Mouse (Mus musculus): ENCODE data around the gene Dyrk3. TPM values are rescaled to one million over a fixed set of nuclear protein-coding genes. Genes with fewer than 3 reads are reported as not detected.
A peak's percentile ranks its signal among the peaks of the same experiment; 100 is the strongest.

The Dyrk3 gene
- polyA plus RNA-seq (2012; rRNA removed): 3.6 and 4.6 TPM in 2 replicates

DNA sequence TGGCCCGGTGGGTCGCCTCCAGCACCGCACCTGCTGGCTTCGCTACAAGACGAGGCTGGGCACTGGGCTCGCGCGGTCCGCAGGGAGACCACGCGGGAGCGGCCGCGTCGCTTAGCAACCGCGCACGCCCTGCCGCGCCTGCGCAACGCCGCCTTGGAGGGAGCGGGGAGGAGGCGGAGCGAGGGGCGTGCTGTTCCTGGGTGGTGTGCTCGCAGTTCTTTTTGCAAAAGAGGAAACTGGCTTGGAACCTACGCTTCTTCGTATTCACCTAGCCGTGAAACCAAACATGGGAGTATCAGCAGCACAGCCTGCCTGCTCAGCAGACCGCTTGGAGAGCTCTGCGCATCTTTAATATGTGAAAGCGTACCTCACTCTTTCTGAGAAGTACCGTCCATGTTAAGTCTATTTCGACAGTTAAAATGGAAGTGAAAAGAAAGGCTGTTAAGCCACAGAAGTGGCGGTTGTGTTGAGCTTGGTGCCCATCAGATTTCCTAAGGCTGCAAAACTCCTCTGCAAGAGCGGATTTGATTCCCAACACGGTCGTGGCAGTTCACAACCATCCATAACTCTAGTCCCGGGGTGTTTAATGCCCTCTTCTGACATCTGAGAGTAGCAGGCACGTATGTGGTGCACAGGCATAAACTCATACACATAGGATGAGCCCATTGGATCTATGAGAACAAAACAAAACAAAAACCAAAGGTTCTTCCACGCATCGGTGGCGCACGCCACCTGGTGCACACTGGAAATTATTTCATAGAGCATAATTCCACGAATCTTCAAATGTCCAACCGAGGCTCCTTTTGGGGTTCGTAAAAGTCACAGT is at the start of gene Dyrk3:
Gene Dyrk3 (minus strand): TSS at position 150 of the 826 bp plus-strand sequence.
- peak within 1 kb of the TSS; percentile 81 for H3K27ac ChIP-seq (ENCODE audit: insufficient read depth, low read length)
- peaks cover 18% of the 10 kb centered on the region for H3K4me1 ChIP-seq (ENCODE audit: control insufficient read depth, insufficient read depth, insufficient read length)
- under 1% methylated on average over 48 of the region's 49 CpGs for WGBS
- DNase-seq (ENCODE audit: low read depth in 1 of 2, low spot score in 2 of 2): peak; percentile 84 to 90
- no peaks in the 10 kb centered on the region for H3K36me3 ChIP-seq (ENCODE audit: control insufficient read depth, insufficient read depth, low read length)
- TF ChIP-seq POLR2A (IDR thresholded peaks at IDR 0.05; ENCODE audit: low read depth, low read length) (peak; percentile 69), CTCF (IDR thresholded peaks at IDR 0.05; ENCODE audit: extremely low read depth, insufficient read depth, insufficient read length, insufficient replicate concordance) (peak; percentile 22; the same call in 1 of the 2 replicates)
- H3K27me3 ChIP-seq (ENCODE audit: control insufficient read depth, insufficient read depth, low read length): no peaks in the 10 kb centered on the region
- H3K4me3 ChIP-seq (ENCODE audit: extremely low read depth, insufficient read depth, insufficient read length): peak within 1 kb of the TSS; percentile 85

DNA sequence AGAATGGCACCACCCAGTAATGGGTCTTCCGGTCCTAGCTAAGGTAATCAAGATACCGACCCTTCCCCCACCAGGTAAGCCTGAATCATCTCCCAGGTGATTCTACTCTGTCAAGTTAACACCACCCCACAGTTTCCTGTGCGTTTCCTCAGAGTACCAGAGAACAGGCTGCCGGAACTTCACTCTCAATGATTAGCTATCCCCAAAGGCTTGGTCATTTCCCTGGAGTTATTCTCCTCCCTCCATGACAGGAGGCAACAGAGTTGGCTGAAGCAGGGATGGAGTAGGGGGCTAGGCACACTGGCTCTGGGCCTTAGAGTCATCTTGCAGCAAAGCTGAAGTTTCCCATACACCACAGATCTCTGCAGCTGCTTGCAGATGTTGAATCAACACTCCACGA is 49.7 kb upstream of the Dyrk3 start:
- no peak overlapping the region for H3K4me3 ChIP-seq (ENCODE audit: extremely low read depth, insufficient read depth, insufficient read length)
- peaks cover 7% of the 10 kb centered on the region; the same call in 1 of the 2 replicates for H3K36me3 ChIP-seq (ENCODE audit: control insufficient read depth, insufficient read depth, low read length)
- no peak for TF ChIP-seq POLR2A (IDR thresholded peaks at IDR 0.05; ENCODE audit: low read depth, low read length)
- no peak for TF ChIP-seq CTCF (IDR thresholded peaks at IDR 0.05; ENCODE audit: extremely low read depth, insufficient read depth, insufficient read length, insufficient replicate concordance)
- H3K27ac ChIP-seq (ENCODE audit: insufficient read depth, low read length): peak overlapping the region; percentile 57
- WGBS: 75% methylated on average over 5 of the region's 5 CpGs
- no peak for DNase-seq (ENCODE audit: low read depth in 1 of 2, low spot score in 2 of 2)
- H3K4me1 ChIP-seq (ENCODE audit: control insufficient read depth, insufficient read depth, insufficient read length): peaks cover 45% of the 10 kb centered on the region
- no peaks in the 10 kb centered on the region for H3K27me3 ChIP-seq (ENCODE audit: control insufficient read depth, insufficient read depth, low read length)

DNA sequence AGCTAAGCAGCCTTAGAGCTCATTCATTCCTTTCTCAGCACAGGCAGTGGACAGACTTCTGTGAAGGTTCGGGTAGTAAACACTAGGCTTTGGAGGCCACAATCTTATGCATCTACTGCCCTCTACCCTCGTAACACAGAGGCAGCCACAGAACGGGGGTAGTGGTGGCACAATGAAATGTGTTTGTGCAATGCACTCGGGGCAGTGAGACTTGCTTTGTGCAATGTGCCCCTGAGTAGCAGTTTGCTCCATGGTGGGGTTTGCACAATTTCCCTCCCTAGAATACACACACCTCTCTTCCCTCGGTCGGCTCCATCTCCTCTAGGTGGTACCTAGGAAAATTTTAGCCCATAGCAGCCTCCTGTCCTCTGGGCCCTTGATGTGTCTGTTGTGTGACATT is 48.9 kb upstream of the Dyrk3 start:
- Histone ChIP-seq H3K27ac (ENCODE audit: insufficient read depth, low read length) (no peak overlapping the region), H3K4me3 (ENCODE audit: extremely low read depth, insufficient read depth, insufficient read length) (no peak overlapping the region), H3K27me3 (ENCODE audit: control insufficient read depth, insufficient read depth, low read length) (no peaks in the 10 kb centered on the region), H3K36me3 (ENCODE audit: control insufficient read depth, insufficient read depth, low read length) (peaks cover 7% of the 10 kb centered on the region; the same call in 1 of the 2 replicates), H3K4me1 (ENCODE audit: control insufficient read depth, insufficient read depth, insufficient read length) (peaks cover 40% of the 10 kb centered on the region; the same call in 1 of the 2 replicates)
- TF ChIP-seq CTCF (IDR thresholded peaks at IDR 0.05; ENCODE audit: extremely low read depth, insufficient read depth, insufficient read length, insufficient replicate concordance) (no peak), POLR2A (IDR thresholded peaks at IDR 0.05; ENCODE audit: low read depth, low read length) (no peak)
- no peak for DNase-seq (ENCODE audit: low read depth in 1 of 2, low spot score in 2 of 2)
- WGBS: 78% methylated on average over 6 of the region's 6 CpGs

DNA sequence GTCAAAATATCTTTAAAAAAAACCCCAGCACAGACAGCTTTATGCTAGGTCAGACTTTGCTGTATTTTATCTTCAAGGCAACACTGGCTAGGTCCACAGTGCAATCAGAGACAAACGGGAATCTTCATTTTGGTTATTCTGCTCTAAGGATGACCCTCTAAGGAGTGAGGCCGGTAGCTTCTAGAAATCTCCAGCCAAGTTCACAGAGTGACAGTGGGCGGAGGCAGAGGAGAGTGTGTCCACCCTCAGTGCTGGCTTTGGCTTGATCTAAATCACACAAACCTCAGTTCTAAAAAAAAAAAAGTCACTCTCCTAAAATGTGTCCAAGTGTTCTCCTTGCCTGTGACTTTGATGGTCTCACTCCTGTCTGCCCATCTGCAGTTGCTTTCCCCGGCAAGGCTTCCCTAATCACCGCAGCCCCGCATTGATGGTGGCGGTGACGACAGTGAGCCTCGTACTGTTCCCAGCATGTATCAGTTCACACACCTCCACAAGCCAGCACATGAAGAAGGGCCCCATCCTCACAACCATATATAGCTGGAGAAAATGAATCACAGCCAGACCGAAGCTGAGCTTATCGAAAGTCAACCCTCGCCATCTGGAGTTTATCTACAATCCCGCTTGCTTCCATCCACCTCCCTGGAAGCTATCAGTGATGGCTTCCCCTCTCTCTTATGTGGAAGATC is 47.8 kb upstream of the Dyrk3 start:
- no peak for DNase-seq (ENCODE audit: low read depth in 1 of 2, low spot score in 2 of 2)
- Histone ChIP-seq H3K27ac (ENCODE audit: insufficient read depth, low read length) (no peak overlapping the region), H3K36me3 (ENCODE audit: control insufficient read depth, insufficient read depth, low read length) (peaks cover 11% of the 10 kb centered on the region), H3K27me3 (ENCODE audit: control insufficient read depth, insufficient read depth, low read length) (no peaks in the 10 kb centered on the region), H3K4me1 (ENCODE audit: control insufficient read depth, insufficient read depth, insufficient read length) (peaks cover 42% of the 10 kb centered on the region; the same call in 1 of the 2 replicates), H3K4me3 (ENCODE audit: extremely low read depth, insufficient read depth, insufficient read length) (no peak overlapping the region)
- no peak for TF ChIP-seq POLR2A (IDR thresholded peaks at IDR 0.05; ENCODE audit: low read depth, low read length)
- no peak for TF ChIP-seq CTCF (IDR thresholded peaks at IDR 0.05; ENCODE audit: extremely low read depth, insufficient read depth, insufficient read length, insufficient replicate concordance)
- WGBS: 80% methylated on average over 13 of the region's 13 CpGs

DNA sequence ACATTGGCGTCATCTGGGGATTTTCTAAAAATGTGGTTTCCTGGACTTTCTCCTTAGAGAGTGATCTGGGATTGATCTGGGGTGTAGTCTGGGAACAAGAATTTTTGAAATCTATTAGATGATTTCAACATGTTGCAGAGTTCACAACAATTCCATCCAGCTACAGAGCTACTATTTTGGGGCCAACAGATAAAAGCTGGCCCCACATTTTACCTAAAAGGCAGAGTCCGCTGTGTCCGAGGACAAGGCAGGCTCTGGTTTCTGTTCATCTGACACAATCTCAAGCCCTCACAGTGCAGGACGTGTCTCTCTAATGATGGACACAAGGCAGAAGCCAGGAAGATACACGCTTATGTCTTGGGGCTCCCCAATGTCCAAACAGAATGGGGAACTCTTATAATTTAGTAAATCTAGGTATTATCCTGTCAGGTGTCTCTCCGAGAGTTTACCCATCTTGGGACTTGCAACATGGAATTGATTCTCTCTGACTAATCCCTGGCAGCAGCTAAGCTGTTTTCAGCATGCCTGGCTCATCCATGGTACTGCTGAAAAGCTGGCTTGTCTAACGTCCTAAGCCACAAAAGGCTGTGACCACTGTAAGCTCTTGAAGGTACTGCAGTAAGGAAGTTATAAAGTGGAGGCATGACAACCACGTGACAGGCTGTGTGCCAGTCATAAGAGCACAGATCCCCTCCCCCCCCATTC is 47.0 kb upstream of the Dyrk3 start:
- no peak overlapping the region for H3K4me3 ChIP-seq (ENCODE audit: extremely low read depth, insufficient read depth, insufficient read length)
- TF ChIP-seq CTCF (IDR thresholded peaks at IDR 0.05; ENCODE audit: extremely low read depth, insufficient read depth, insufficient read length, insufficient replicate concordance): no peak
- no peak for TF ChIP-seq POLR2A (IDR thresholded peaks at IDR 0.05; ENCODE audit: low read depth, low read length)
- peaks cover 42% of the 10 kb centered on the region; the same call in 1 of the 2 replicates for H3K4me1 ChIP-seq (ENCODE audit: control insufficient read depth, insufficient read depth, insufficient read length)
- no peak for DNase-seq (ENCODE audit: low read depth in 1 of 2, low spot score in 2 of 2)
- H3K36me3 ChIP-seq (ENCODE audit: control insufficient read depth, insufficient read depth, low read length): peaks cover 17% of the 10 kb centered on the region
- no peak overlapping the region for H3K27ac ChIP-seq (ENCODE audit: insufficient read depth, low read length)
- 65% methylated on average over 8 of the region's 8 CpGs for WGBS
- no peaks in the 10 kb centered on the region for H3K27me3 ChIP-seq (ENCODE audit: control insufficient read depth, insufficient read depth, low read length)

DNA sequence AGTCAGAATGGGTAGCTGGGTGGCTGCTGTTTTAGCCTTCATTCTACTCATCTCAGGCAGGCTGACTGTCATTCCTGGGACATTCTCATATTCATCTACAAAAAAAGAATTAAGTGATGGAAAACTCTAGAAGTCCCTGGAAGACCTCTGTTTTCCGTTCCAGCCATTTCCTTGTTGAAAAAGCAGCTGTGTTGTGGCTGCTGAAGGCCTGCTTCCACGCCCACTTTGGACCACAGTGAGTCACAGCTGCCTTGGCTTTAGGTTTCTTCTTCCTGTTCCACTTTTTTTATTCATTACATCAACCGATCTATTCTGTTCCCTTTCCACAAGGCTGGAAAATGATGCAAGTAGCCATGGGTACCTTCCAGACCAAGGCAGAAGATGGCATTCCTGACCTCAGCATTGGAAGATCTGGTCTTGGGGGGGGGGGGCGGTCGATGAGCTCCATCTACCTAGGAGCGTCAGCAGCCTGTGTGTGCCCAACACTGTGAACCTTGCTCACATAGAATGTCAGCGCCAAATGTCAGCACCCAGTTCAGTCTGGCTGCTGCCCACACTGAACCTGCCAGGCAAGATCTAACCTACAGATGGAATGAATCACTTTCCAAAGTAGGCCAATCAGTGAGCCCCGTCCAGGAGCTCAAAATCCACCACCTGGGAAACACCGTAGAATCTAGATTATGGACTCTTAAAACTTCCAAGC is 46.3 kb upstream of the Dyrk3 start:
- WGBS: 41% methylated on average over 9 of the region's 9 CpGs
- Histone ChIP-seq H3K4me3 (ENCODE audit: extremely low read depth, insufficient read depth, insufficient read length) (no peak overlapping the region), H3K27ac (ENCODE audit: insufficient read depth, low read length) (peak overlapping the region; percentile 22; the same call in 1 of the 2 replicates), H3K27me3 (ENCODE audit: control insufficient read depth, insufficient read depth, low read length) (no peaks in the 10 kb centered on the region), H3K4me1 (ENCODE audit: control insufficient read depth, insufficient read depth, insufficient read length) (peaks cover 35% of the 10 kb centered on the region; the same call in 1 of the 2 replicates), H3K36me3 (ENCODE audit: control insufficient read depth, insufficient read depth, low read length) (peaks cover 24% of the 10 kb centered on the region)
- no peak for TF ChIP-seq POLR2A (IDR thresholded peaks at IDR 0.05; ENCODE audit: low read depth, low read length)
- TF ChIP-seq CTCF (IDR thresholded peaks at IDR 0.05; ENCODE audit: extremely low read depth, insufficient read depth, insufficient read length, insufficient replicate concordance): no peak
- DNase-seq (ENCODE audit: low read depth in 1 of 2, low spot score in 2 of 2): no peak

Measured in spleen, adult 2 months (tissue).